Mouse (Mus musculus) c-Kit-positive CD71-negative TER-119-negative erythroid progenitor cells, embryonic 14.5 days (primary cell): ENCODE results near the gene D17H6S53E.

Experiments used
- DNase-seq: peaks from one replicate; pipeline ENCODE4 v3.0.0-alpha.2; 2013; ENCODE audit warnings: low read depth

Gene D17H6S53E

GRCm38 (mm10) chr17:35162121-35162520 is 35.9 kb downstream of the D17H6S53E start:
- no peak for DNase-seq

- no peak for DNase-seq
Measured at GRCm38 (mm10) chr17:35162730-35163129, 36.6 kb downstream of the D17H6S53E start.

DNA sequence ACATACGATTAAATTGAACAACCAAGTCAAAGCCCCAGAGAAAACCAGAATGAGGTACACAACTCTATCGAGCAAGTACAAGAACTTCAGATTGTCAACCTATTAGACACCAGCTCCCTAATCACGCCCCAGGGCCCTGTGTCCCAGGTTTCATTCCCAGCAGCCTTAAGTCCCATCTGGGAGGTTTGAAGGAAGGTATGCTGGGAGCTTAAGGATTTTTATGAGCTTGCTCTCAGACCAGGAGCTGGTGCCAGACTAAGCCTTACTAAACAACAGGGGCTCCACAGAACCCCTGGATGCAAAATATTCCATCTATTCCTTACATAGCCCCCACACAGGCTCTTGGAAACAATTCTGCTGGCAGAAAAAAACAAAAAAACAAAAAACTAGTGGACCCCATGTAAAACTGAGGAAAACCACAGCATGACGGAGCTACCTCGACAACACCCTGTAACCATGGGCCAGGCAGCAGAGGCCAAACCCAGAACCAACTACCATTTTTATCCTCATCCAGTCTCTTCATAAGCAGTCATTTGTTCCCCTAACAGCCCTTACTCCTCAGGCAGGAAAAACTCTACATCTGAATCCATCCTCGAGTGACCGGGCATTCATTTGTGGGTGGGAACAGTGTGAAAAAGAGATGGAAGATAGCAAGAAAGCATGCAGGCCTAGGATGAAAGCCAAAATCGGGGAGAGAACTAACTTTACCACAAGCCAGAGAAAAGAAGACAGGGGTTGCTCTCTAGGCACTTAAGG is 37.3 kb downstream of the D17H6S53E start:
- DNase-seq: no peak

DNA sequence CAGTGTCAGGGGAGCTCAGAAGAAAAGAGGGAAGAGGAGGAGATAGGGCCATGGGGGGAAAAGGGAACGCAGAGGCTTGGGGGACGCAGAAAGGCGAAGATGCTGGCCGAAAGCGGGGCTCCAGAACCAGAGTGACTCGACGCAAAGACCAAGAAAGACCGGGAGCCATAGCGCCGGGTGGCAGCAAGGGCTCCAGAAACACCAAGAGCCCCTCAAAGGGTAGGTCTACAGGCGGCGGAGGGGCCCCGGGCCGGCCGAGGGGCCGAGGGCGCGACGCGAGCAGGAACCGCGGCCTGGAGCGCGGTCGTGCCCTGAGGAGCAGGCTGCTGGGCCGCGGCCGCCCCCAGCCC is 38.0 kb downstream of the D17H6S53E start:
- DNase-seq: no peak

GRCm38 (mm10) chr17:35164568-35165450 is 38.6 kb downstream of the D17H6S53E start, which contains the start of gene Prrc2a:
Prrc2a (minus strand) TSS chr17:35164897.
- DNase-seq: peak; percentile 98

DNA sequence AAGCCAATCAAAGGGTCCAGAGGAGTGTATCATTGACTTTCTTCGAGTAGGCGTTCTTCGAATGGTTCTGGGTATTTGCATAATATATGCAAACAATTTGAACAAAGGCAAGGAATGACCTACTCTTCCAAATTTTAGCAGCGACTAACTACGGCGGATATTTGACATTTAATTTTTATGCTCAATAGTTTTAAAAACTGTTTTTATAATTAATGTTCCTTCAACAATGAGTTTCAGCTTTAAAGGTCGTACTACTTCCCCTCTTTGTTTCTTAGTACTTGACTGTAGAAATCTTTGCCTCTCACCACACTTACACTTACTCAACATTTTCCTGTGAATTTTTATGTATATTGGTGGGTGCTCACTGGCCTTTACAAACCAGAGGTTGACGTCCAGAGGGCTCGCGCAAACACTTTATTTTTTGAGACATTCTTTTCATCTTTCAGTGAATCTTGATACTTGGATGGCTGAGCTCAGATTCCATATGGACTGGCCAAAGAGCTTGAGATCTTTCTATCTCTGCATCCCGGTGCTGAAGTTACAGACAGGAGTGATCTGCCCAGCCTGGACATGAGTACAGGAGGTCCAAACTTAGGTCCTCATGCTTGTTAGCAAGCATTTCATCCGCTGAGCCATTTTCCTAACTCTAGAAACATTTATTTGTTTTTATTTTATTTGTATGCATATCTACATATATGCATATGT is 39.4 kb downstream of the D17H6S53E start:
- no peak for DNase-seq

GRCm38 (mm10) chr17:35166352-35167035 is 40.3 kb downstream of the D17H6S53E start:
- peak; percentile 89 for DNase-seq

- DNase-seq: no peak
Measured at GRCm38 (mm10) chr17:35167794-35168193, 41.6 kb downstream of the D17H6S53E start.

DNA sequence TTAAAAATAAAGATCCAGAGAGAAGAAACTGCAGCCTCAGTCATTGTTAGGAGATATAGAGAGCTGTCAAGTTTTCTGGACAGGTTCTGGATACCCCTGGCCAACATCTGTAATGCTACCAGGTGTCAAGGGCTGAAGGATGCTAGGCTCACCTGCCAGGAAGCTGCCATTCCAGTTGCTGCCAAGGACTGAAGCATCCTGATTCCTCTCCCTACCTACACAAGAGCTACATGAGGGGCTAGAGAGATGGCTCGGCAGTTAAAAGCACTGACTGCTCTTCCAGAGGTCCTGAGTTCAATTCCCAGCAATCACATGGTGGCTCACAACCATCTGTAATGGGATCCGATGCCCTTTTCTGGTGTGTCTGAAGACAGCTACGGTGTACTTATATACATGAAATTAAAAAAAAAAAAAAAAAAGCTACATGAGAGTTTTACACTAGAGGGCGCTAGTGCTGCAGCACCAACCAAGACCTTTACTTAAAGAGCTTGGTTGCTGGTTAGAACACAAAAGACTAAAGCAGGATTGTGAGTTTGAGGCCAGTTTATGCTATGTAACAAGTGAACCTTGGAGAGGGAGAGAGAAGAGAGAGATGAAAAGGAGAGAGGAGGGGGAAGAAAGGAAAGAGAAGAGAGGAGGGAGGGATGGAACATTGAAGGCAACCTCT is 42.5 kb downstream of the D17H6S53E start:
- DNase-seq: peak; percentile 62

GRCm38 (mm10) chr17:35172445-35173234 is 46.5 kb downstream of the D17H6S53E start:
- no peak for DNase-seq

GRCm38 (mm10) chr17:35173329-35173728 is 47.2 kb downstream of the D17H6S53E start:
- DNase-seq: no peak

- DNase-seq: no peak
Measured at GRCm38 (mm10) chr17:35174201-35174977, 48.2 kb downstream of the D17H6S53E start.

DNA sequence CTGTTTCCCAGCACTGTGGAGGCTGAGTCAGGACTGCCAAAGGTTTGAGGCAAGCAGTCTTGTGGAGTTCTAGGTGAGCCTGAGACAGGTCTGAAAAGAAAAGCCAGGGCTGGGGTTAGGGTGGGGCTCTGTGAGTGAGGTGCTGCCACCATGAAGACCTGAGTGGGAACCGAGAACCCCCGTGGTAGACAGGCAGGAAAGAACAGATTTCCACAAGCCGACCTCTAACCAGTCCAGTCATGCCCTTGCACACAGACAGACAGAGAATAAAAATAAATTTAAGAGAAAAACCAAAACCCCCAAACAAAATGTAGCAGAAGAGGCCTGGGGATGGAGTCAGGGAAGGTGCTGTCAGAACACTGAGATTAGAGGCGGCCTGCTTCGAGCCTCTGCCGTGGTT is 49.2 kb downstream of the D17H6S53E start:
- DNase-seq: no peak

DNA sequence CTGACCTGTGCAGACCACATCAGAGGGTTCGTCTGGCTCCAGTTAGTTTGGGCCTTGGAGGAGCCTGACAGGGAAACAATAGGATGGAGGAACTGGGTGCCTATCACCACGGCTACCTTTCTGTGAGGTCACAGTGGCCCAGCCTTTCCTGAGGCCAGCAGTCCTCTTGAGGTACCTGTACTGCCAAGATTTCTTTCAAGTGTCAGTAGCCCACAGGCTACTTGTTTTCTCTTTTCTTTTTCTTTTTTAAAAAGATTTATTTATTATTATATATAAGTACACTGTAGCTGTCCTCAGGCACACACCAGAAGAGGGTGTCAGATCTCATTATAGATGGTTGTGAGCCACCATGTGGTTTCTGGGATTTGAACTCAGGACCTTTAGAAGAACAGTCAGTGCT is 49.8 kb downstream of the D17H6S53E start, which contains the start of gene Aif1:
Gene Aif1, minus strand, starts transcription at position 101 of the 400 bp plus-strand sequence.
- DNase-seq: no peak
